Mouse (Mus musculus): ENCODE data around the gene Adam1b. TPM values are rescaled to one million over a fixed set of nuclear protein-coding genes. Genes with fewer than 3 reads are reported as not detected.

Adam1b gene
- total RNA-seq, 2 experiments from 2014 or later, result not detected

DNA sequence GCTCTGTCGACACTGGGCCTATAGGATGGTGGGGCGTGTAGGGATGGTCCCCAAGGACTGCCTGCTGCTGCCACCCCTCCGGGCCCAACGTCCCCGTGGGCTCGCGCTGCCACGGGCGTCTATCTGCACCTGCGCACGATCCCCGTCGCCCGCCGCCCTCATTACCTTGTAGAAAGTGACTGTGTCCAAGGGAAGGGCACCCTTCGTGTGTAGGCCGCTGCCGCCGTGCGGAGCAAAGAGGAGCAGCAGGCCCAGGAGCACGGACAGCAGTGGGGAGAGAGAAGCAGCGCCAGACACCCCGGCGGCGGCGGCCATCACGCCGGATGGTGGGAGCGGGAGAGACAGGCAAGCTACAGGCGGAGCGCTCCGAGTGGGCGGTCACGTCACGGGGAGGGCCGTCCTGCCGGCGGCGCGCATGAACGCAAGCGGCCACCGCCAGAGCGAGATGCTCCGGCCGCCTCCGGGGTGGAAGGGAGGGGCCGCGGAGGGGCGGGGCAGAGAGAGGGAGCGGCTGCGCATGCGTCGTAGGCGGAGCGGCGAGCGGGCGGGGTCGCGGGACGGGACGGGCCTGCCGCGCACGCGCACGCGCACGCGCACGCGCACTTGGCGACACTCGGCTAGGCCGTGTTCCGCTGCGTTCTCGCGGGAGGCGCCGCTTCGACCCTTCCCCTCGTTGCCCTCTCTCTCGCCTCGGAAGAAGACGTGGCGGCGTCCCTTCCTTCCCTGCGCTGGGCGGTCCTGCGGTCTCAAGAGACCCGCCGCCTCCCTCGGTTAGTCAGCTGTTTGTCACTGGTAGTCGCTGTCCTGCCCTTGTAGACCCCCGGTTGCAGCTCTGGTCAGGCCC, 51.0 kb downstream of the Adam1b start, which contains the start of gene Erp29:
Gene Erp29, minus strand, starts transcription at position 481 of the 844 bp plus-strand sequence.
- intact Hi-C loops (cut with DNase I), result loop anchor here (2.0 kb wide), 1 partner anchor 25 kb away; no protein-coding TSS in a partner anchor
- peak; percentile 98 for DNase-seq (ENCODE audit: low spot score in 2 of 2)

DNA sequence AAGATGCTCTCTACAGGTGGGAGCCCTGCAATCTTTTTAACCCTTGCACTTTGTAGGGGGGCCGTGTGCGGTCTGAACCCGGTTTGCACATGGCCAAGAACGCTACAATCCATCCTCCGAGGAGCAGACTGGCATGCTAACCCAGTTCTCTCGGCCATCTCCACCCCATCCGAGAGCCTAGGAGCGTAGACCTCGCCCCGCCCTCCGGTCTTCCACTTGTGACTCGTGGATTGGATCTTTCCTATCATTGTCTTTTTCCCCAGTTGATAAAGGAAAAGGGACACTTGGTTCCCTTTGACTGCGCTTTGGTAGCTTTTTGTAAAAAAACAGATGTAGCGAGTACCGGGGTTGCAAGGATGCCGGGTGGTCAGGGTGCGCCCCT, 51.6 kb downstream of the Adam1b start, which contains the start of gene Tmem116:
Gene Tmem116, plus strand, starts transcription at position 250 of the 382 bp plus-strand sequence.
- intact Hi-C loops (cut with DNase I), result loop anchor here (2.0 kb wide), 1 partner anchor 25 kb away; no protein-coding TSS in a partner anchor

DNA sequence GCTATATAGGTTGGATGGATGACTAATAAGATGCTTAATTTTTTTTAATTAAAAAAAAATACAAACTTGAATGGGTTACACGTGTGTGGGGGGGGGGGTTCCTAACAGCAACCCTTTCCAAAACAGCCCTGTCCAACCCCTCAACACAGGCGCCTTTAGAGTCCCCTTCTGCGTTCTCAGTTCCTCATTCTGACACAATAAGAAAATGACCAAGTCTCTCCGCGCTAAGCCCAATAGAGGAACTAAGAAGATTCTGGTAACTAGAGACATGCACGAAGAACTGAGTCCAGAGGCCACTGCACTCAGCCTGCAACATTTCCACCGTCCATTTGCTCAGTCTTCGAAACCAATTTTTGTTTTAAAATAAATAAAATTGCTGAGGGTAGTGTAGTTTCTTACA, 52.0 kb downstream of the Adam1b start:
- no peak for DNase-seq (ENCODE audit: low spot score in 2 of 2)
- intact Hi-C loops (cut with DNase I), result no loop called here

More for the DNA sequence above, 51.6 kb downstream of the Adam1b start, which contains the start of gene Tmem116:
- no peak for DNase-seq (ENCODE audit: low spot score in 2 of 2)

DNA sequence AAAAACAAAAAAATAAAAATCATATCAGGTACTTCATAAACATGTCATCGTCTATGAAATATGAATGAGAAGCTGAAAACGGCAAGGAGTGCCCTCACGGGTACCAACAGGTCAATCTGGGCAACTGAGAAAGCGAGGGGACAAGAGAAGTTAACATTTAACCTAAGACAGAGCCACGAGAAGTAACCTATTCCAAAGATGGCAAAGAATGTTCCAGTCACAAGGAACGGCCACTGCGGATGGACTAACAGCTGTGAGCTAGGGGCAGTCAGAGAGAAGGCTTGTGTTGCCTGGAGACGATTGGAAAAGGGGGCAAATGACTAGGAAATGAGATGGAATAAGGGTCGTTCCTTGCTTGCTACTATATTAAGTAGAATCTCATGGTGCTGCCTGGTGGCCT, 52.8 kb downstream of the Adam1b start:
- intact Hi-C loops (cut with DNase I), result no loop called here
- no peak for DNase-seq (ENCODE audit: low spot score in 2 of 2)

Other genes starting within 250 kb of the Adam1b start
- 10 to 100 TPM; 90.1 to 95.7 TPM for gene Trafd1, start 117.8 kb downstream of the Adam1b start, total RNA-seq (2021)
- gene Naa25, start 105.5 kb downstream of the Adam1b start, total RNA-seq (2021), result 10 to 100 TPM; 45.8 to 48.0 TPM
- 1 to 10 TPM; 5.7 to 6.8 TPM for gene Tmem116, start 51.5 kb downstream of the Adam1b start, total RNA-seq (2021)
- gene Erp29, start 50.9 kb downstream of the Adam1b start, total RNA-seq (2021), result 100 to 1,000 TPM; 152 to 170 TPM
- gene Adam1a, start 42.0 kb upstream of the Adam1b start, total RNA-seq (2021), result 1 to 10 TPM; 7.4 to 9.0 TPM
- gene Gm42878, start 42.0 kb upstream of the Adam1b start, total RNA-seq (2021), result not detected
- 10 to 100 TPM; 78.9 to 82.4 TPM for gene Mapkapk5, start 42.5 kb upstream of the Adam1b start, total RNA-seq (2021)
- gene Aldh2, start 90.4 kb upstream of the Adam1b start, total RNA-seq (2021), result 10 to 100 TPM; 77.4 to 87.7 TPM
- 1 to 10 TPM; 5.0 to 5.5 TPM for gene Acad12, start 115.5 kb upstream of the Adam1b start, total RNA-seq (2021)
- 1 to 10 TPM; 3.1 to 3.3 TPM for gene Acad10, start 157.1 kb upstream of the Adam1b start, total RNA-seq (2021)
- 10 to 100 TPM; 55.0 to 59.1 TPM for gene Brap, start 157.1 kb upstream of the Adam1b start, total RNA-seq (2021)
- gene Atxn2, start 207.9 kb upstream of the Adam1b start, total RNA-seq (2021), result 100 to 1,000 TPM; 256 TPM

Data from left cerebral cortex, postnatal 14 days (tissue).